Mouse (Mus musculus): ENCODE results near the gene Nlrp6. TPM values are rescaled to one million over a fixed set of nuclear protein-coding genes. Genes with fewer than 3 reads are reported as not detected.
"Not testable (repeated sequence)": the region's sequence is repeated elsewhere in the genome, so short reads cannot be mapped to it uniquely, and the experiment has no call there.

Nlrp6 gene
- polyA plus RNA-seq, 1 experiment from 2014 or later = 0.28 TPM

DNA sequence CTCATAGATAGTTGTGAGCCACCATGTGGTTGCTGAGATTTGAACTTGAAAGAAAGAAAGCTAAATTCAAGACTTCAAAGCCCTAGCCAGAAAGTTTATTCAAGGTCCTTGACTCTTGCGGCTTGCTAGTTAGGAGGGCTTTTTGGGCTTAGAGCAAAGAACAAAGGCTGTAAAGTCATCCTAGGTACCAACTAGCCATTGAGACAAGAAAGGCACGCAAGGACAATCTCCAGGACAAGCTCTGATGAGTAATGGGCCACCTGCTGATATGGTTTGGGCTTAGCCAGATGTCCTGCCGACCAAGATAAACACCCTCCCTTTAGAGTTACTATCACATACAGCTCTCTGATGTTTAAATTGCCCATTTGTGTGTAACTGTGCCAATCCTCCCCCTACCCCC lies 48.0 kb downstream of the Nlrp6 start:
- not testable (repeated sequence) for H3K4me2 ChIP-seq (replicated peaks); ATAC-seq (replicated peaks); H3K9me3 ChIP-seq; H3K36me3 ChIP-seq; H3K4me3 ChIP-seq; H3K27me3 ChIP-seq; H3K27ac ChIP-seq (replicated peaks); H3K9ac ChIP-seq (replicated peaks); H3K4me1 ChIP-seq
- 24% methylated on average over 3 of the region's 3 CpGs for WGBS

DNA sequence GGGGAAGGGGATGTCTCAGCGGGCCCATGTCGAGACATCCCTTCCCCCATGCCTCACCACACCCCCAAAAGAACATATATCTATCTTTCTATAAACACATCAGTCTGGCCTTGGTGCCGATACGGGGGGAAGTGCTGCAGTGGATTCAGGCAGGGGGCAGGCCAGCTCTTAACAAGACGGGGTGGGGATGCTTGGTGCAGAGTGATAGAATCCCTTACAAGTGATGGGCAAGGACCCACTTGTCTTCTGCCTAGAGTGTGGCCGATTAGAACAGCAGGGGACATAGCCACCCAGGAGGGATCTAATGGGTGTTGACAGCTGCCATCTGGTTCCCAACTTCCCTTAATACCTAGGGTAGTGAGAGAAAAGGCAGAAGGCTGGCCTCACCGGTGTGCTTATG lies 50.2 kb downstream of the Nlrp6 start:
- Histone ChIP-seq H3K4me3 (no peak overlapping the region), H3K27ac (replicated peaks) (no peak overlapping the region), H3K9ac (replicated peaks) (no peak overlapping the region), H3K27me3 (no peaks in the 10 kb centered on the region), H3K4me2 (replicated peaks) (no peak overlapping the region), H3K9me3 (no peaks in the 10 kb centered on the region), H3K4me1 (no peaks in the 10 kb centered on the region), H3K36me3 (no peaks in the 10 kb centered on the region)
- ATAC-seq (replicated peaks) = no peak
- 52% methylated on average over 7 of the region's 7 CpGs for WGBS

DNA sequence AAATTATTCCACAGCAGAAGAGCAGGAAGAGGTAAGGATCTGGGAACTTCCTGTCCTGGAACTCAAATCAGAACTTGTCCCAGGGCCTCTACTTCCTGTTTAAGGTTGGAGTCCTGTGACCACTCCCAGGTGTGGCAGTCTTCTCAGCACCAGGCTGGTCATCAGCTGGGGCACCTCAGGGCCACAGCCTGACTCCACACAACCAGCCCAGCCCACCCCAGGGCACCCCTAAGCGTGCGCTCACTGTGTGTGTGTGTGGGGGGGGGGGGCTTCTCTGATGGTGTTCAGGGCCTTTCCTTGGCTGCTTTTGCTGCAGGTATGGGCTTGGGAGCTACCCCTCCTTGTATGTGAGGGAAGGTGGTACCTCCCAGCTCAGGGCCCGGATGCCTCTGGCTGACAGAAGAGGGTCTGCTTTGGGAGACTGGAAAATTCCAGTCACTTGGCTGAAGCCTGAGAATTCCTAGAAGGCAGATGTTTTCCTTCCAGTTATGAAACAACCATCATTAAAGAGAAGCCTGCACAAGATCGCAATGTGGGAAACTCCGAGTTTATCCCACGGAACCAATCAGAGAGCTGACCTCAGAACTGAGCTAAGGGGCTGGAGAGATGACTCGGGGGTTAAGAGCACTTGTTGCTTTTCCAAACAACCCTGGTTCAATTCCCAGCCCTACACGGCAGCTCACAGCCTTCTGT lies 50.9 kb downstream of the Nlrp6 start:
- 89% methylated on average over 8 of the region's 8 CpGs for WGBS
- Histone ChIP-seq H3K4me2 (replicated peaks) (no peak overlapping the region), H3K9ac (replicated peaks) (no peak overlapping the region), H3K4me1 (no peaks in the 10 kb centered on the region), H3K4me3 (no peak overlapping the region), H3K27ac (replicated peaks) (no peak overlapping the region), H3K27me3 (no peaks in the 10 kb centered on the region), H3K9me3 (no peaks in the 10 kb centered on the region), H3K36me3 (no peaks in the 10 kb centered on the region)
- ATAC-seq (replicated peaks) = no peak

DNA sequence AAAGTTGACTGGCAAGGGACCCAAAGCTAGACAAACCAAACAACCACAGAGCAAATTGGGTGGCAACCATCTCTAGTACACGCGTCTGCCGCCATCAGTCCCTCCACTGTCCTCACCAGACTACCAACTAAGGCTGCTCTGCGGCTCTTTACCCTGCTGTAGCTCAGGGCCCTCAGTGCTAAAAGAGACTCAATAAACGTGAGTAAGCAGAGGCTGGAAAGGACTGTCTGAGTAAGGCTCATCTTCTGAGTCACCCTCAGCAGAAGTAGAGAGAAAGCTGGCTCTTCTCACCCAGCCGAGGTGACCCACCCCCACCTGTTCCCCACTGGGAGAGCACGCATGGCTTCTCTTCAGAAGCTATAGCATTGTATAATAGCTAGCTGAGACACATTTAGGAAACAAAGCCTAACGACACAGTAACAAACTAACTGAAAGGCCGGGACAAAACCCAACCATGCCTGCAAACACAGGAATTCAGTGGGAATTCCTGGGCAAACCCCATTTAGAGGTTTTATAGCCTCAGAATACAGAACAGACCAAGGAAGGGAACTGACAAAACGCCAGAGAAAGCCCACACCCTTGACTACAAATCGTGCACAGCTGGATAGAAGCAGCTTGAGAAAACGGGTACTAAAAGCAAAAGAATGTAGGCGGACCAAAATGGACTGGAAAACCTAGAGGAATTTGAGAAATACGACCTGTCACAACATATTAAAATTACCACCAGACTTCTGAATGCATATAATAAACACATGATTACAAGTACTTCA lies 52.9 kb downstream of the Nlrp6 start:
- H3K9ac ChIP-seq (replicated peaks) = no peak overlapping the region
- WGBS = 23% methylated on average over 14 of the region's 14 CpGs
- H3K4me2 ChIP-seq (replicated peaks) = no peak overlapping the region
- no peak for ATAC-seq (replicated peaks)
- H3K4me1 ChIP-seq = no peaks in the 10 kb centered on the region
- no peak overlapping the region for H3K4me3 ChIP-seq
- no peaks in the 10 kb centered on the region for H3K9me3 ChIP-seq
- no peaks in the 10 kb centered on the region for H3K36me3 ChIP-seq
- no peak overlapping the region for H3K27ac ChIP-seq (replicated peaks)
- no peaks in the 10 kb centered on the region for H3K27me3 ChIP-seq

DNA sequence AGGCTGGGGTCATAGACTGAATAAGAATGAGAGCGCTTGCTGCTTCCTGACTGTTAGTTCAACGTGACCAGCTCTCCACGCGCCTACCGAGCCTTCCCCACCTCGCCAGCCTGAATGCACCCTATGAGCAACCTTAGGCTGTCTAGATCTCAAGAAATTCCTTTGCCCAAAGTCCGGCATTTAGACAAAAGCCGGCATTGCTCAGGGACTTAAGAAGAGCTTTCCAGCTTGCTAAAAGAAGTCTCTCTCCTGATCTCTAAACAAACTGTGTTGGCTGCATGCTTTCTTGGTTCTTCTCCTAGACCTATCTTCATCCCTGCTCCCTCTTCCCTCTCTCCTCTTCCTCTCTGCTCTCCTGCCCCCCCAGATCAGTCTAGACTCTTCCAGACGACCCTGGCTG lies 54.2 kb downstream of the Nlrp6 start:
- H3K27ac ChIP-seq (replicated peaks) = no peak overlapping the region
- no peak overlapping the region for H3K4me3 ChIP-seq
- H3K4me2 ChIP-seq (replicated peaks) = no peak overlapping the region
- WGBS = 13% methylated on average over 9 of the region's 9 CpGs
- ATAC-seq (replicated peaks) = no peak
- no peaks in the 10 kb centered on the region for H3K27me3 ChIP-seq
- no peak overlapping the region for H3K9ac ChIP-seq (replicated peaks)
- no peaks in the 10 kb centered on the region for H3K36me3 ChIP-seq
- H3K9me3 ChIP-seq = no peaks in the 10 kb centered on the region
- H3K4me1 ChIP-seq = no peaks in the 10 kb centered on the region

DNA sequence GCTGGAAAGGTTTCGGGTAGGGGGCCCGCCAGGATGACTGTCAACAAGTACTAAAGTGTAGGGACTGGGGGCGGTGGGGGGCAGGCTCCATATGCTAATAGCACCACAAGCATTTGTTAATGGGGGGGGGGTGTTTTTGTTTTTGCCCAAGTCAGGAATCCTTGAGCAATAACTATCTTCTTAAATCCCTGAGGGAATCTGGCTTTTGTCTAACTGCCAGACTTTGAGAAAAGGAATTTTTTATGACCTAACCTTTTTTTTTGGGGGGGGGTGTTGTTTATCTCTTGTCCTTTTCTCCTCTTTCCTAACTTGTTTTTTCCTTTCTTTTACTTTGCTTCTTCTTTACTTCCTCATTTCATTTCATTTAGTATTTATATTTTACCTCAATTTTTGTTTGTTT lies 54.8 kb downstream of the Nlrp6 start:
- Histone ChIP-seq H3K4me3 (no peak overlapping the region), H3K27me3 (no peaks in the 10 kb centered on the region), H3K9ac (replicated peaks) (no peak overlapping the region), H3K9me3 (no peaks in the 10 kb centered on the region), H3K4me1 (no peaks in the 10 kb centered on the region), H3K4me2 (replicated peaks) (no peak overlapping the region), H3K36me3 (no peaks in the 10 kb centered on the region), H3K27ac (replicated peaks) (no peak overlapping the region)
- no peak for ATAC-seq (replicated peaks)
- 34% methylated on average over 3 of the region's 3 CpGs for WGBS

DNA sequence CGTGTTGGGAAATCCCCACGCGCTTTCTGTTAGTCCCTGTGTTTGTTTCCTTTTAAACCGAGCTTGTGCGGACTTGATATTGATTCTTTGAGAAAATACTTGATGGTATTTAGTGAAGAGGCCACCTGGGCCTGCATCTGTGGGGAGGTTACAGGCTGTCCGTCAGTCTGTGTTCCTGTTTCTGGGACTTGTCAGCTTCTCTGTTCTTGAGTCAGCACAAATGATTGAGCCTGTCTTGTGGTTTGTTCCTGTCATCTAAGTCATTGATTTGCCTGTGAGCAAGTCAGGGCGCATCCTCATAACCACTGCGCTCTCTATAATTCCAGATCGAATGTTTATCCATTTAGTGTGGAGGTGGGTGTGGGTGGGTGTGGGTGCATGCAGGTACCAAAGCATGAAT lies 56.0 kb downstream of the Nlrp6 start:
- 95% methylated on average over 9 of the region's 9 CpGs for WGBS
- not testable (repeated sequence) for H3K9ac ChIP-seq (replicated peaks); H3K36me3 ChIP-seq; H3K27ac ChIP-seq (replicated peaks); H3K4me1 ChIP-seq; H3K9me3 ChIP-seq; H3K4me3 ChIP-seq; H3K4me2 ChIP-seq (replicated peaks); H3K27me3 ChIP-seq; ATAC-seq (replicated peaks)

Other genes with a start within 250 kb of the Nlrp6 start
- gene Olfr45, start 239.0 kb upstream of the Nlrp6 start, polyA plus RNA-seq (2015; fragmentation: Nextera tagmentation; extraction: Ambion mirVana) = not detected in 2 replicates
- not detected in 2 replicates for gene Olfr541, start 223.6 kb upstream of the Nlrp6 start, polyA plus RNA-seq (2015; fragmentation: Nextera tagmentation; extraction: Ambion mirVana)
- not detected in 2 replicates for gene Cyp2e1, start 157.2 kb upstream of the Nlrp6 start, polyA plus RNA-seq (2015; fragmentation: Nextera tagmentation; extraction: Ambion mirVana)
- 0.13 and 0.55 TPM in 2 replicates for gene Syce1, start 133.1 kb upstream of the Nlrp6 start, polyA plus RNA-seq (2015; fragmentation: Nextera tagmentation; extraction: Ambion mirVana)
- gene Zfp941, start 98.7 kb upstream of the Nlrp6 start, polyA plus RNA-seq (2015; fragmentation: Nextera tagmentation; extraction: Ambion mirVana) = 11.1 and 12.7 TPM in 2 replicates
- not detected in 2 replicates for gene Urah, start 85.9 kb upstream of the Nlrp6 start, polyA plus RNA-seq (2015; fragmentation: Nextera tagmentation; extraction: Ambion mirVana)
- not detected in 2 replicates for gene Scgb1c1, start 75.4 kb upstream of the Nlrp6 start, polyA plus RNA-seq (2015; fragmentation: Nextera tagmentation; extraction: Ambion mirVana)
- gene Odf3, start 73.1 kb upstream of the Nlrp6 start, polyA plus RNA-seq (2015; fragmentation: Nextera tagmentation; extraction: Ambion mirVana) = 0.10 TPM in 1 of 2 replicates, not detected in the other
- gene Gm45785, start 64.6 kb upstream of the Nlrp6 start, polyA plus RNA-seq (2015; fragmentation: Nextera tagmentation; extraction: Ambion mirVana) = not detected in 2 replicates
- gene Ric8a, start 63.9 kb upstream of the Nlrp6 start, polyA plus RNA-seq (2015; fragmentation: Nextera tagmentation; extraction: Ambion mirVana) = 91.2 and 96.9 TPM in 2 replicates
- 44.3 and 46.9 TPM in 2 replicates for gene Bet1l, start 63.3 kb upstream of the Nlrp6 start, polyA plus RNA-seq (2015; fragmentation: Nextera tagmentation; extraction: Ambion mirVana)
- 283 and 287 TPM in 2 replicates for gene Psmd13, start 38.9 kb upstream of the Nlrp6 start, polyA plus RNA-seq (2015; fragmentation: Nextera tagmentation; extraction: Ambion mirVana)
- 33.6 and 36.5 TPM in 2 replicates for gene Sirt3, start 38.6 kb upstream of the Nlrp6 start, polyA plus RNA-seq (2015; fragmentation: Nextera tagmentation; extraction: Ambion mirVana)
- gene Cox8b, start 20.5 kb upstream of the Nlrp6 start, polyA plus RNA-seq (2015; fragmentation: Nextera tagmentation; extraction: Ambion mirVana) = not detected in 2 replicates
- gene Pgghg, start 20.5 kb downstream of the Nlrp6 start, polyA plus RNA-seq (2015; fragmentation: Nextera tagmentation; extraction: Ambion mirVana) = 8.5 and 8.7 TPM in 2 replicates
- 0.51 and 0.70 TPM in 2 replicates for gene Ifitm5, start 29.4 kb downstream of the Nlrp6 start, polyA plus RNA-seq (2015; fragmentation: Nextera tagmentation; extraction: Ambion mirVana)
- not detected in 2 replicates for gene Gm45717, start 35.0 kb downstream of the Nlrp6 start, polyA plus RNA-seq (2015; fragmentation: Nextera tagmentation; extraction: Ambion mirVana)
- 126 and 142 TPM in 2 replicates for gene Ifitm2, start 35.1 kb downstream of the Nlrp6 start, polyA plus RNA-seq (2015; fragmentation: Nextera tagmentation; extraction: Ambion mirVana)
- 6.5 and 7.6 TPM in 2 replicates for gene Ifitm1, start 46.3 kb downstream of the Nlrp6 start, polyA plus RNA-seq (2015; fragmentation: Nextera tagmentation; extraction: Ambion mirVana)
- gene Ifitm3, start 89.9 kb downstream of the Nlrp6 start, polyA plus RNA-seq (2015; fragmentation: Nextera tagmentation; extraction: Ambion mirVana) = 21.7 and 24.9 TPM in 2 replicates
- not detected in 2 replicates for gene Ifitm6, start 97.0 kb downstream of the Nlrp6 start, polyA plus RNA-seq (2015; fragmentation: Nextera tagmentation; extraction: Ambion mirVana)
- not detected in 2 replicates for gene Gm17387, start 108.2 kb downstream of the Nlrp6 start, polyA plus RNA-seq (2015; fragmentation: Nextera tagmentation; extraction: Ambion mirVana)
- gene B4galnt4, start 140.2 kb downstream of the Nlrp6 start, polyA plus RNA-seq (2015; fragmentation: Nextera tagmentation; extraction: Ambion mirVana) = 47.3 and 50.0 TPM in 2 replicates
- not detected in 2 replicates for gene Pkp3, start 157.3 kb downstream of the Nlrp6 start, polyA plus RNA-seq (2015; fragmentation: Nextera tagmentation; extraction: Ambion mirVana)
- gene Sigirr, start 179.7 kb downstream of the Nlrp6 start, polyA plus RNA-seq (2015; fragmentation: Nextera tagmentation; extraction: Ambion mirVana) = 1.8 and 2.0 TPM in 2 replicates
- 0.09 TPM in 1 of 2 replicates, not detected in the other for gene Ano9, start 196.9 kb downstream of the Nlrp6 start, polyA plus RNA-seq (2015; fragmentation: Nextera tagmentation; extraction: Ambion mirVana)
- 74.5 TPM in 2 replicates for gene Ptdss2, start 201.5 kb downstream of the Nlrp6 start, polyA plus RNA-seq (2015; fragmentation: Nextera tagmentation; extraction: Ambion mirVana)